Mouse (Mus musculus) stomach, postnatal 0 days (tissue): ENCODE data around the gene Ptgis. TPM values are rescaled to one million over a fixed set of nuclear protein-coding genes. Genes with fewer than 3 reads are reported as not detected.

Experiments
- ATAC-seq: fragments of 200-750 bp; cut with Nextera tagmentation; 2 replicates; pipeline ENCODE4 v1.8.0; 2017; ENCODE audit not compliant: low FRiP score, low TSS enrichment
- DNase-seq: peaks from one replicate; pipeline ENCODE4 v3.0.0-alpha.2; 2016; ENCODE audit warnings: low spot score
- H3K27ac ChIP-seq: fragments of 300-500 bp; sonication (generic); replicated peaks from 2 replicates; pipeline ENCODE4 v1.5.1; 2014; ENCODE audit warnings: mild to moderate bottlenecking, control low read depth
- H3K27me3 ChIP-seq: fragments of 300-500 bp; sonication (generic); 2 replicates; pipeline ENCODE4 v1.6.1; 2014; ENCODE audit warnings: low read length; ENCODE audit not compliant: control insufficient read depth, insufficient read depth
- H3K36me3 ChIP-seq: fragments of 300-500 bp; sonication (generic); 2 replicates; pipeline ENCODE4 v1.6.1; 2014; ENCODE audit warnings: low read length, mixed read lengths; ENCODE audit not compliant: control insufficient read depth, insufficient read depth
- H3K4me1 ChIP-seq: fragments of 300-500 bp; sonication (generic); replicated peaks from 2 replicates; pipeline ENCODE4 v1.6.1; 2014; ENCODE audit warnings: antibody characterized with exemption; ENCODE audit not compliant: control insufficient read depth, insufficient read depth
- H3K4me2 ChIP-seq: fragments of 300-500 bp; sonication (generic); replicated peaks from 2 replicates; pipeline ENCODE4 v1.6.1; 2014; ENCODE audit warnings: low read depth, mild to moderate bottlenecking, control low read depth, moderate library complexity
- H3K4me3 ChIP-seq: fragments of 300-500 bp; sonication (generic); 2 replicates; pipeline ENCODE4 v1.5.1; 2014; ENCODE audit warnings: low read depth, low read length, control low read depth
- H3K9ac ChIP-seq: fragments of 300-500 bp; sonication (generic); 2 replicates; pipeline ENCODE4 v1.6.1; 2014; ENCODE audit warnings: mild to moderate bottlenecking, low read length, control low read depth, mixed read lengths
- H3K9me3 ChIP-seq: fragments of 300-500 bp; sonication (generic); 2 replicates; pipeline ENCODE4 v1.6.1; 2016; ENCODE audit warnings: low read length; ENCODE audit not compliant: control insufficient read depth
- CTCF ChIP-seq: IDR thresholded peaks from 2 replicates; pipeline ENCODE4 v1.5.1; 2016; ENCODE audit warnings: antibody characterized with exemption, low read depth, mild to moderate bottlenecking, moderate library complexity
- EP300 ChIP-seq: optimal IDR thresholded peaks from 2 replicates; pipeline ENCODE3; 2016; ENCODE audit warnings: antibody characterized with exemption
- WGBS: fragments of 180-500 bp; shearing (Covaris S2); extraction: QIAGEN DNeasy Blood & Tissue Kit; methylation state at CpG from one replicate; pipeline ENCODE4 v1.1.7; 2014; 5-methylcytosine and 5-hydroxymethylcytosine counted together
- polyA plus RNA-seq: library from polyadenylated mRNA; unstranded; fragments of >200 nt; fragmentation: Nextera tagmentation; extraction: Ambion mirVana; gene quantifications from 2 replicates; pipeline ENCODE4 v1.2.1, GENCODE M21; 2015

Ptgis gene
- polyA plus RNA-seq, 1 experiment from 2014 or later, result 26.7 TPM

GRCm38 (mm10) chr2:167250003-167250735 is 9.8 kb upstream of the Ptgis start:
- TF ChIP-seq CTCF, result no peak
- Histone ChIP-seq H3K4me1 (0 out of 2 replicates have a peak, but pooled peaks cover 2% of the 10 kb centered on the region), H3K36me3 (no peaks in the 10 kb centered on the region), H3K9ac (no peak overlapping the region), H3K4me3 (no peak overlapping the region), H3K27me3 (no peaks in the 10 kb centered on the region), H3K9me3 (no peaks in the 10 kb centered on the region), H3K4me2 (no peak overlapping the region), H3K27ac (no peak overlapping the region)
- DNase-seq (no peak), ATAC-seq (no peak; the same call in 1 of the 2 replicates)
- 34% methylated on average over 11 of the region's 11 CpGs for WGBS

- Histone ChIP-seq H3K9me3 (no peaks in the 10 kb centered on the region), H3K36me3 (no peaks in the 10 kb centered on the region), H3K9ac (no peak overlapping the region), H3K27me3 (no peaks in the 10 kb centered on the region), H3K4me3 (no peak overlapping the region), H3K4me1 (0 out of 2 replicates have a peak, but pooled peaks cover 2% of the 10 kb centered on the region), H3K4me2 (no peak overlapping the region), H3K27ac (no peak overlapping the region)
- 60% methylated on average over 3 of the region's 3 CpGs for WGBS
- TF ChIP-seq CTCF (no peak), EP300 (no peak)
- no peak for DNase-seq
- ATAC-seq, result peak; percentile 43; the same call in 1 of the 2 replicates
Measured at GRCm38 (mm10) chr2:167249591-167249990, 9.2 kb upstream of the Ptgis start.

GRCm38 (mm10) chr2:167247823-167248222 is 7.4 kb upstream of the Ptgis start:
- no peak for ATAC-seq
- Histone ChIP-seq H3K4me1 (0 out of 2 replicates have a peak, but pooled peaks cover 2% of the 10 kb centered on the region), H3K36me3 (no peaks in the 10 kb centered on the region), H3K4me2 (no peak overlapping the region), H3K4me3 (no peak overlapping the region), H3K9ac (no peak overlapping the region), H3K9me3 (no peaks in the 10 kb centered on the region), H3K27ac (no peak overlapping the region), H3K27me3 (no peaks in the 10 kb centered on the region)
- WGBS, result 38% methylated on average over 2 of the region's 2 CpGs
- TF ChIP-seq CTCF, result no peak
- no peak for TF ChIP-seq EP300
- no peak for DNase-seq

- Histone ChIP-seq H3K27me3 (no peaks in the 10 kb centered on the region), H3K4me3 (no peak overlapping the region), H3K4me1 (0 out of 2 replicates have a peak, but pooled peaks cover 2% of the 10 kb centered on the region), H3K9ac (no peak overlapping the region), H3K36me3 (no peaks in the 10 kb centered on the region), H3K9me3 (no peaks in the 10 kb centered on the region), H3K4me2 (no peak overlapping the region), H3K27ac (no peak overlapping the region)
- no peak for TF ChIP-seq EP300
- TF ChIP-seq CTCF, result no peak
- WGBS, result 76% methylated on average over 7 of the region's 7 CpGs
- ATAC-seq, result no peak
- DNase-seq, result no peak
Measured at GRCm38 (mm10) chr2:167246704-167247103, 6.3 kb upstream of the Ptgis start.

- WGBS, result 72% methylated on average over 4 of the region's 4 CpGs
Measured at GRCm38 (mm10) chr2:167244892-167245291, 4.5 kb upstream of the Ptgis start.

GRCm38 (mm10) chr2:167243831-167244563 is 3.6 kb upstream of the Ptgis start:
- Histone ChIP-seq H3K9ac (no peak overlapping the region), H3K4me1 (no peaks in the 10 kb centered on the region), H3K27me3 (no peaks in the 10 kb centered on the region), H3K4me2 (no peak overlapping the region), H3K4me3 (no peak overlapping the region), H3K9me3 (no peaks in the 10 kb centered on the region), H3K36me3 (no peaks in the 10 kb centered on the region), H3K27ac (no peak overlapping the region)
- DNase-seq (no peak), ATAC-seq (no peak)
- TF ChIP-seq EP300 (no peak), CTCF (no peak)
- 88% methylated on average over 4 of the region's 4 CpGs for WGBS

More at GRCm38 (mm10) chr2:167244892-167245291, 4.5 kb upstream of the Ptgis start:
- Histone ChIP-seq H3K36me3 (no peaks in the 10 kb centered on the region), H3K4me1 (no peaks in the 10 kb centered on the region), H3K27me3 (no peaks in the 10 kb centered on the region), H3K4me3 (no peak overlapping the region), H3K27ac (no peak overlapping the region), H3K9me3 (no peaks in the 10 kb centered on the region), H3K9ac (no peak overlapping the region), H3K4me2 (no peak overlapping the region)
- TF ChIP-seq CTCF (peak; percentile 32), EP300 (no peak)
- ATAC-seq, result no peak
- DNase-seq, result no peak
